Mouse (Mus musculus): Measurements from ENCODE around the gene Ephb1. TPM values are rescaled to one million over a fixed set of nuclear protein-coding genes. Genes with fewer than 3 reads are reported as not detected.

Ephb1 gene
- polyA plus RNA-seq, 1 experiment from 2014 or later: 38.8 TPM

GRCm38 (mm10) chr9:101996183-101996582, 358.3 kb downstream of the Ephb1 start:
- no peak overlapping the region for H3K4me3 ChIP-seq (replicated peaks)
- peaks cover 11% of the 10 kb centered on the region for H3K36me3 ChIP-seq
- no peaks in the 10 kb centered on the region for H3K4me1 ChIP-seq
- H3K9me3 ChIP-seq (replicated peaks): no peaks in the 10 kb centered on the region
- no peak overlapping the region for H3K27ac ChIP-seq (replicated peaks)
- H3K9ac ChIP-seq (replicated peaks): no peak overlapping the region
- H3K27me3 ChIP-seq (replicated peaks): no peaks in the 10 kb centered on the region
- ATAC-seq (ENCODE audit: low FRiP score): no peak
- 75% methylated on average over 7 of the region's 7 CpGs for WGBS
- H3K4me2 ChIP-seq: no peak overlapping the region

DNA sequence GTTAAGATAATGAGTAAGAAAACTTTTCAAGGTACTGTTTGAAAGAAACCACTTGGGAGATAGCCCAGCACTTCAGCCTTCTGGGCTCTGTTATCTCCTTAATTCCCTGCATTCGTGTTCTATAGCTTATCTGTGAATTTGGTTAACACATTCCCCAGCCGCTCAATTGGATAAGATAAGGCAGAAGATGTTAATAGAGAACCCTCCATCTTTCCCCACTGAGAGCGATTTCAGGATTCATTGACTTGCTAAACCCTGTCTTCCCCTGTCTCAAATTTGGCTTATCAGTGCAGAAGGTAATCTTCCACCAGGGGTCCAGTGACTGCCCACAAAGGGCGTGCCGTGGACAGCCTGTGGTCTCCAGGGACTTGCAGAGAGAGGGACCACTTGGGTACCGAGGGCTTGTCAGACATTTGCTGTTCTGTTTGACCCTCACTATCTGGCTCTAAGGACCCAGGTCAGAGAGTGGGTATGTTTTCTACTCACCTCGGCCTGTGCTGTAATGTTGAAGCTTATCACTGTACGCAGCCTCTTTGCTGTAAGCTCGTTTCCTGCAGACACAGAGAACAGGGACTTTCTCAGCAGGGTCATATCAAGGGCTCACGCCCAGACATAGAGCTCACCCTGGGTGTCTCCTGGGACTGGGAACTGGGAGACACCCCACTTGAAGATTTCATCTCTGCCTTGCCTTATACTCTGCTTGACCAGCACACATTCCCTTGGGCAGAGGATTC, 358.9 kb downstream of the Ephb1 start:
- whole genome bisulfite sequencing: 83% methylated on average over 10 of the region's 10 CpGs
- Histone ChIP-seq H3K9ac (replicated peaks) (no peak overlapping the region), H3K4me1 (no peaks in the 10 kb centered on the region), H3K36me3 (peaks cover 11% of the 10 kb centered on the region), H3K27me3 (replicated peaks) (no peaks in the 10 kb centered on the region), H3K9me3 (replicated peaks) (no peaks in the 10 kb centered on the region), H3K27ac (replicated peaks) (no peak overlapping the region), H3K4me3 (replicated peaks) (no peak overlapping the region), H3K4me2 (no peak overlapping the region)
- ATAC-seq (ENCODE audit: low FRiP score): no peak

- no peak for ATAC-seq (ENCODE audit: low FRiP score)
- Histone ChIP-seq H3K9me3 (replicated peaks) (no peaks in the 10 kb centered on the region), H3K4me1 (no peaks in the 10 kb centered on the region), H3K9ac (replicated peaks) (no peak overlapping the region), H3K4me2 (no peak overlapping the region), H3K27me3 (replicated peaks) (no peaks in the 10 kb centered on the region), H3K36me3 (peaks cover 11% of the 10 kb centered on the region), H3K27ac (replicated peaks) (no peak overlapping the region), H3K4me3 (replicated peaks) (no peak overlapping the region)
- WGBS: 82% methylated on average over 2 of the region's 2 CpGs
Observed at GRCm38 (mm10) chr9:101994086-101994485, 360.4 kb downstream of the Ephb1 start.

DNA sequence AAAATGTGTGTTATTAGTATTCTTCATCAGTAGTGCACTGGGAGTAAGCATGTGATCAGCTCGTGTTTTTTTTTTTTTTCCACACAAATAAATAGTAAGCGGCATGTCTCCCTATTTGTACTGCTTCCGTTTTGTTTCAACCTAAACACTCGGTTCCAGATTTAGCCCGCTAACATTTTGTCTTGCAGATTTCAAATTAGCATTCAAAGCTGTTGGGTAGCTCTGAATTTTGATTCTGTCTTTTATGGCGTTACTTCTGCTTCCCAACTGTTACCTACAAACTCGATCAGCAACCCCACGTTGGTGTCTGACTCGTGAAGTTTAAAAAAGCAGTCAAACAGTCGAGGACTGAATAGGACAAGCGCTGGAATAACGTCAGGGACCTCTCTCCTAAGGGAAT, 363.7 kb downstream of the Ephb1 start:
- Histone ChIP-seq H3K4me3 (replicated peaks) (no peak overlapping the region), H3K27me3 (replicated peaks) (no peaks in the 10 kb centered on the region), H3K9ac (replicated peaks) (no peak overlapping the region), H3K9me3 (replicated peaks) (no peaks in the 10 kb centered on the region), H3K36me3 (peaks cover 11% of the 10 kb centered on the region), H3K27ac (replicated peaks) (no peak overlapping the region), H3K4me1 (peaks cover 8% of the 10 kb centered on the region), H3K4me2 (no peak overlapping the region)
- 76% methylated on average over 12 of the region's 12 CpGs for WGBS
- ATAC-seq (ENCODE audit: low FRiP score): no peak

- 51% methylated on average over 6 of the region's 6 CpGs for WGBS
- Histone ChIP-seq H3K9me3 (replicated peaks) (no peaks in the 10 kb centered on the region), H3K27me3 (replicated peaks) (no peaks in the 10 kb centered on the region), H3K4me1 (peaks cover 8% of the 10 kb centered on the region), H3K9ac (replicated peaks) (no peak overlapping the region), H3K27ac (replicated peaks) (no peak overlapping the region), H3K4me2 (no peak overlapping the region), H3K4me3 (replicated peaks) (no peak overlapping the region), H3K36me3 (peaks cover 11% of the 10 kb centered on the region)
- ATAC-seq (ENCODE audit: low FRiP score): no peak
Observed at GRCm38 (mm10) chr9:101990032-101990431, 364.5 kb downstream of the Ephb1 start.

DNA sequence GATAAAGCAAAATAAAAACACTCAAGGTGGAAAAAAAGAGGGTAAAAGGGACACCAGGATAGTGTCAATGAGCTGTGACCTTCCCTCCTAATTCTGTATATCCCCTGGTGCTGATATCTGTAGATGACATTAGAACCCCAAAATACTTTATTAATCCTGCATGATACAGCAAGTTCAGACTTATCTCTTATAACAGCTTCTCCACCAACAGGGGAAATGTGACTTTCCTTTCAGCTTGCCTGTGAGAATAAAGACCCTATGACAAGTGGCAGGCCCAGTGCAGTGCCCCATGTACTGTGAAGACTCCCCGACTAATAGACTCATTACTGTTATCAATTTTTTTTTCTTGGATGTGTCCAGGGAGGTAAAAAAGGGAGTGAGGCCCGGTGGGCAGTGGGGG, 367.6 kb downstream of the Ephb1 start:
- Histone ChIP-seq H3K4me1 (peaks cover 12% of the 10 kb centered on the region), H3K4me3 (replicated peaks) (no peak overlapping the region), H3K9ac (replicated peaks) (no peak overlapping the region), H3K27me3 (replicated peaks) (no peaks in the 10 kb centered on the region), H3K9me3 (replicated peaks) (no peaks in the 10 kb centered on the region), H3K27ac (replicated peaks) (no peak overlapping the region), H3K4me2 (no peak overlapping the region), H3K36me3 (peaks cover 2% of the 10 kb centered on the region; the same call in 1 of the 2 replicates)
- 63% methylated on average over 2 of the region's 2 CpGs for WGBS
- ATAC-seq (ENCODE audit: low FRiP score): no peak

- 31% methylated on average over 7 of the region's 7 CpGs for WGBS
- Histone ChIP-seq H3K27me3 (replicated peaks) (no peaks in the 10 kb centered on the region), H3K9ac (replicated peaks) (no peak overlapping the region), H3K9me3 (replicated peaks) (no peaks in the 10 kb centered on the region), H3K4me1 (peaks cover 9% of the 10 kb centered on the region), H3K4me3 (replicated peaks) (no peak overlapping the region), H3K36me3 (no peaks in the 10 kb centered on the region), H3K4me2 (no peak overlapping the region), H3K27ac (replicated peaks) (no peak overlapping the region)
- peak; percentile 55; the same call in 1 of the 2 replicates for ATAC-seq (ENCODE audit: low FRiP score)
Observed at GRCm38 (mm10) chr9:101982378-101982777, 372.1 kb downstream of the Ephb1 start.

GRCm38 (mm10) chr9:101981161-101981560, 373.3 kb downstream of the Ephb1 start:
- H3K4me3 ChIP-seq (replicated peaks): no peak overlapping the region
- H3K9me3 ChIP-seq (replicated peaks): no peaks in the 10 kb centered on the region
- H3K9ac ChIP-seq (replicated peaks): no peak overlapping the region
- 88% methylated on average over 2 of the region's 2 CpGs for WGBS
- H3K4me2 ChIP-seq: no peak overlapping the region
- H3K27me3 ChIP-seq (replicated peaks): no peaks in the 10 kb centered on the region
- H3K36me3 ChIP-seq: no peaks in the 10 kb centered on the region
- peaks cover 9% of the 10 kb centered on the region for H3K4me1 ChIP-seq
- no peak for ATAC-seq (ENCODE audit: low FRiP score)
- no peak overlapping the region for H3K27ac ChIP-seq (replicated peaks)

DNA sequence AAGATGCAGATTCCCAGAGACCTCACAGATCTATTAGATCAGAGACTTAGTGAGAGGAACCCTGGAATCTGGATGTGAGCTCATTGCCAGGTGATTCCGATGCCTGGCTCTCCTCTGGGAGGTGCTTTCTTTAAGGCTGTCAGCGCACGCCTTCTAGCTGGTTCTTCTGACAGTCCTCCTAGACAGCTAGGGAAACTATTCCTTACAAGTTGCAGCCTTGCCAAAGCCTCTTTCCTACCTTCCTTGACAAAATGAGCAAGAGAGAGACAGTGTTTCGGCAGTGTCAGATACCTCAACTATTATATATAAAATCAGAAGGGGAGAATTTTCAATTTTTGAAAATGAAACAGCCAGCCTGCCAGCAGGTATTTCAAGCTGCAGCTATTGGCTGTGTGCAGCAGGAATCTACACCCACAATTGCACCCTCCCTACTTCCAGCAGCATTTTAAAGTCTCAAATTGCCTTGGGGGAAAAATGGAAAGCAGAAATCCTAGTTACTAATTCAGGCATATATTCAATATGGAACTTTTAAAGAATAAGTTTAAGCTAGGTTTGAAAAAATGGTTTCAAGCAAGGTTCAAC, 377.5 kb downstream of the Ephb1 start:
- H3K4me2 ChIP-seq: no peak overlapping the region

DNA sequence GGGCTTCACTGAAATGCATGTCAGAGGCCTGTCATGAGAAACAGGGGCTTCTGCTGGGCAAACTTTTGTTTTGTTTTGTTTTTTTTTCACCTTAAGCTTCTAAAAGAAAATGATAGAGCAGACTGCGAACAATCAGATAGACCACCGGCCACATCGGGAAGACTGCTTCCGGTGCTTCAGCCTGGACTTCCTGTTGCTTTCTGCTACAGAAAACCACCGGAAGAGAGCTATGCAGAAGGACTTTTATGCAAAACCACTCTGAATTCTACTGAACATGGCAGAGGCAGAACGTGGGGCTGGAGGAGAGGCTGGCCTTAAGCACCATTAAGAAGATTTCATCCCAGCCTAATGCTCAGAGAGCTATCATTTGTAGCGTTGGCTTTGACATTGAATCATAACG, 382.2 kb downstream of the Ephb1 start:
- peaks cover 5% of the 10 kb centered on the region; the same call in 1 of the 2 replicates for H3K36me3 ChIP-seq
- no peak overlapping the region for H3K9ac ChIP-seq (replicated peaks)
- H3K4me2 ChIP-seq: no peak overlapping the region
- no peaks in the 10 kb centered on the region for H3K4me1 ChIP-seq
- WGBS: 74% methylated on average over 8 of the region's 8 CpGs
- ATAC-seq (ENCODE audit: low FRiP score): no peak
- H3K4me3 ChIP-seq (replicated peaks): no peak overlapping the region
- H3K27ac ChIP-seq (replicated peaks): no peak overlapping the region
- no peaks in the 10 kb centered on the region for H3K27me3 ChIP-seq (replicated peaks)
- no peaks in the 10 kb centered on the region for H3K9me3 ChIP-seq (replicated peaks)

More for the DNA sequence above, 377.5 kb downstream of the Ephb1 start:
- WGBS: 89% methylated on average over 4 of the region's 4 CpGs
- Histone ChIP-seq H3K9ac (replicated peaks) (no peak overlapping the region), H3K36me3 (no peaks in the 10 kb centered on the region), H3K4me3 (replicated peaks) (no peak overlapping the region), H3K4me1 (peaks cover 5% of the 10 kb centered on the region; the same call in 1 of the 2 replicates), H3K27me3 (replicated peaks) (no peaks in the 10 kb centered on the region), H3K9me3 (replicated peaks) (no peaks in the 10 kb centered on the region), H3K27ac (replicated peaks) (no peak overlapping the region)
- no peak for ATAC-seq (ENCODE audit: low FRiP score)

DNA sequence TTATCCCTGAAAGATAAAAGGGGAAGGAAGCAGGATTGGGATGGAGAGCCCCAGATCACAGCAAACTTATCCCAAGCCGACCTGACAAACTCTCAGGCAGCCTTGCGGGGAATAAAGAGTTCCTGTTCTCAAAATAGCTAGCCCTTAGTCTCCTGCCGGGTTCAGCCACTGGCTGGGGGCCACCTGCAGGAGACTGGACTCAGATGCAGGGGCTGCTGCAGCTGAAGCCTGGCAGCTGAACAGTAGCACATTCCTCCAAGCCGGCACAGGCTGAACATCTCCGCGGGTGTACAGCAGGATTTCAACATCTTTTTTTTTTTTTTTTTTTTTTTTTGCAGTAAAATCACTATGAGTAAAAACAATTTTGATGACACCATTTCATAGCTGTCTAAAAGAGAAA, 382.7 kb downstream of the Ephb1 start:
- WGBS: 36% methylated on average over 6 of the region's 6 CpGs
- Histone ChIP-seq H3K4me3 (replicated peaks) (no peak overlapping the region), H3K36me3 (peaks cover 5% of the 10 kb centered on the region; the same call in 1 of the 2 replicates), H3K27ac (replicated peaks) (no peak overlapping the region), H3K4me2 (no peak overlapping the region), H3K9me3 (replicated peaks) (no peaks in the 10 kb centered on the region), H3K4me1 (no peaks in the 10 kb centered on the region), H3K9ac (replicated peaks) (no peak overlapping the region), H3K27me3 (replicated peaks) (no peaks in the 10 kb centered on the region)
- ATAC-seq (ENCODE audit: low FRiP score): no peak

GRCm38 (mm10) chr9:101956228-101956627, 398.3 kb downstream of the Ephb1 start:
- H3K27ac ChIP-seq (replicated peaks): no peak overlapping the region

More at GRCm38 (mm10) chr9:101956228-101956627, 398.3 kb downstream of the Ephb1 start:
- no peaks in the 10 kb centered on the region for H3K9me3 ChIP-seq (replicated peaks)
- no peak overlapping the region for H3K4me2 ChIP-seq
- 39% methylated on average over 4 of the region's 4 CpGs for WGBS
- no peak overlapping the region for H3K9ac ChIP-seq (replicated peaks)
- ATAC-seq (ENCODE audit: low FRiP score): no peak
- no peaks in the 10 kb centered on the region for H3K36me3 ChIP-seq
- no peak overlapping the region for H3K4me3 ChIP-seq (replicated peaks)
- H3K27me3 ChIP-seq (replicated peaks): no peaks in the 10 kb centered on the region
- H3K4me1 ChIP-seq: no peaks in the 10 kb centered on the region
